Mouse (Mus musculus): ENCODE results near the gene Spp2.

GRCm38 (mm10) chr1:88422045-88422444 is 15.3 kb downstream of the Spp2 start:
- no peak for TF ChIP-seq EP300 (IDR thresholded peaks at IDR 0.05; ENCODE audit: insufficient read depth, low read depth, low read length)
- no peak for TF ChIP-seq CTCF (IDR thresholded peaks at IDR 0.05)
- no peak for TF ChIP-seq POLR2A (IDR thresholded peaks at IDR 0.05; ENCODE audit: insufficient read depth, low read depth, low read length)

All from heart, adult 2 months (tissue).